Mouse (Mus musculus) lung, embryonic 14.5 days (tissue): ENCODE results near the gene Pgap3. TPM values are rescaled to one million over a fixed set of nuclear protein-coding genes. Genes with fewer than 3 reads are reported as not detected.

Source experiments
- ATAC-seq: fragments of 200-750 bp; cut with Nextera tagmentation; 2 replicates; pipeline ENCODE4 v1.8.0; 2017; ENCODE audit warnings: mild to moderate bottlenecking, moderate TSS enrichment, moderate library complexity; ENCODE audit not compliant: insufficient read depth
- DNase-seq: peaks from one replicate; pipeline ENCODE4 v3.0.0-alpha.2; 2015
- H3K27ac ChIP-seq: fragments of 300-500 bp; sonication (generic); 2 replicates; pipeline ENCODE4 v1.5.1; 2014; ENCODE audit warnings: low read depth, mild to moderate bottlenecking, moderate library complexity
- H3K27me3 ChIP-seq: fragments of 300-500 bp; sonication (generic); 2 replicates; pipeline ENCODE4 v1.6.1; 2014; ENCODE audit warnings: low read length, control low read depth; ENCODE audit not compliant: insufficient read depth
- H3K36me3 ChIP-seq: fragments of 300-500 bp; sonication (generic); 2 replicates; pipeline ENCODE4 v1.6.1; 2014; ENCODE audit warnings: control low read depth; ENCODE audit not compliant: insufficient read depth
- H3K4me1 ChIP-seq: fragments of 300-500 bp; sonication (generic); 2 replicates; pipeline ENCODE4 v1.6.1; 2014; ENCODE audit warnings: antibody characterized with exemption, control low read depth; ENCODE audit not compliant: insufficient read depth
- H3K4me2 ChIP-seq: fragments of 300-500 bp; sonication (generic); 2 replicates; pipeline ENCODE4 v1.6.1; 2014; ENCODE audit warnings: mild to moderate bottlenecking
- H3K4me3 ChIP-seq: fragments of 300-500 bp; sonication (generic); 2 replicates; pipeline ENCODE4 v1.5.1; 2014; ENCODE audit warnings: low read depth, low read length
- H3K9ac ChIP-seq: fragments of 300-500 bp; sonication (generic); 2 replicates; pipeline ENCODE4 v1.6.1; 2014
- H3K9me3 ChIP-seq: fragments of 300-500 bp; sonication (generic); 2 replicates; pipeline ENCODE4 v1.6.1; 2016; ENCODE audit warnings: low read depth, low read length, control low read depth
- CTCF ChIP-seq: IDR thresholded peaks from 2 replicates; pipeline ENCODE4 v1.5.1; 2016; ENCODE audit warnings: antibody characterized with exemption, low read depth
- WGBS: fragments of 180-500 bp; shearing (Covaris S2); extraction: QIAGEN DNeasy Blood & Tissue Kit; methylation state at CpG from one replicate; pipeline ENCODE4 v1.1.7; 2014; 5-methylcytosine and 5-hydroxymethylcytosine counted together
- polyA plus RNA-seq: library from polyadenylated mRNA; unstranded; fragments of >200 nt; fragmentation: Nextera tagmentation; extraction: Ambion mirVana; gene quantifications from 2 replicates; pipeline ENCODE4 v1.2.1, GENCODE M21; 2014

Gene Pgap3
- polyA plus RNA-seq, 1 experiment from 2014 or later: 11.6 TPM

DNA sequence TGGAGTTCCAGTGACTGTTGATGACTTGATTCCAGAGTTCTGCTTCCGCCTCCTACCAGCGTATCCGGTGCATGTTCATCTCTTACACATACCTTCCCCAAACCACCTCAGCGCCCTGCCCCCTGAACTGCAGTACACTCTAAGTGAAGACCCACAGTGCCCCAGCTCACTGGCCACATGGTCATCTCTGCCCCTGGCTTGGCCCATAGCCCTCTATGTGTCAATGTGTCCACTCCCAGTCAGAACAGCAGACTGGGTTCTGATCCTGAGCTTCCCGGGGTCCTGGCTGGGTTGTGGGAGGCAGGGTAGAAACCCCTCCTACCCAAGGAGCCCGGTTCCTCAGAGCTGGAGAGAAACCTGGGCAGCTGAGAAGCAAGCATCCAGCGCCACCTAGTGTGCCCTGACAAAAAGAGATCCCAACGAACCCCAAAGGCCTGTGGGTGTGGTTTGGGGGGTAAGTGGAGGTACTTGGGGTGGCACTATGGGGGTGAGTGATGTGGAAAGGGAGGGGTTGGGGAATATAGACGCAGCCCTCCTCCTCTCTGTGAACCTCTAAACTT lies 11.0 kb downstream of the Pgap3 start:
- no peak overlapping the region for H3K4me3 ChIP-seq
- peaks cover 45% of the 10 kb centered on the region for H3K27me3 ChIP-seq
- no peaks in the 10 kb centered on the region for H3K36me3 ChIP-seq
- no peak overlapping the region for H3K4me2 ChIP-seq
- H3K27ac ChIP-seq: no peak overlapping the region
- H3K4me1 ChIP-seq: peaks cover 15% of the 10 kb centered on the region; the same call in 1 of the 2 replicates
- no peak overlapping the region for H3K9ac ChIP-seq
- 28% methylated on average over 9 of the region's 9 CpGs for WGBS
- TF ChIP-seq CTCF: peak; percentile 67
- ATAC-seq (no peak), DNase-seq (peak; percentile 77)
- H3K9me3 ChIP-seq: no peaks in the 10 kb centered on the region

DNA sequence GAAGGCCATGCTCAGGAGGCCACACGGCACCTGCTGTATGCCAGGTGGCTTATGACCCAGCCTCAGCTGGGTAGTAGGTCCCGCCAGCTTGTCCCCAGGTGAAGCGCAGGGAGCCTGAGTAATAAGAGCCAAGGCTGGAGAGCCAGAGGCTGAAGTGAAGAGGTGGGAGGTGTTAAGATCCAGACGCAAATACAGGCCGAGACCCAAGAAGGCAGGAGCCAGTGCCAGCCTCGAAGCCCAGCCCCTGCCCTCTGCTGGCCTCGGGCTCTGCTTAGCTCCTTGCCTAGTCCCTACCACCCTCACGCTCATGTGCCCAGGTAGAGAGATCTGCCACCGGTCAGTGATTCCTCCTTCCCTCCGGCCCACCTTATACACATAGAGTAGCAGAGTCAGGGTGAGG lies 12.0 kb downstream of the Pgap3 start:
- H3K27me3 ChIP-seq: peaks cover 45% of the 10 kb centered on the region
- H3K27ac ChIP-seq: no peak overlapping the region
- WGBS: 55% methylated on average over 10 of the region's 10 CpGs

DNA sequence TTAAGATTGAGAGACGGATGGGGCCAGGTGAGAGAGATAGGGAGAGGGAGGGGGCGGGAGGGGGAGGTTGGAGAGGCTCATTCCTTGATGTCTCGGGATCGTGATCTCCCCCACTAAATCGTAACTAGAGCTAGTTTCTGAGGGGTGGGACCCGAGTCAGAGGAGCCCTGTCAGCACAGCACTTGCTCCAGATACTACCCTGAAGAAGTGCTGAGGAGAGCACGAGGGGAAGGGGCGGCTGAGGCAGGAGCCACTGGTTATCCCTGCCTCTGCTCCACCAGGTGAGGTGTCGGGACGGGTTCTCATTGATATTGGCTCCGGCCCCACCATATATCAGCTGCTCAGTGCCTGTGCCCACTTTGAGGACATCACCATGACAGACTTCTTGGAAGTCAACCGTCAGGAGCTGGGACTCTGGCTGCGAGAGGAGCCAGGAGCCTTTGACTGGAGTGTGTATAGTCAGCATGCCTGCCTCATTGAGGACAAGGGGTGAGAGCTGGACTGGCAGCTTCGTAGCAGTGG lies 13.2 kb downstream of the Pgap3 start:
- TF ChIP-seq CTCF: no peak
- H3K27ac ChIP-seq: no peak overlapping the region
- ATAC-seq (no peak), DNase-seq (no peak)
- no peak overlapping the region for H3K4me3 ChIP-seq
- no peaks in the 10 kb centered on the region for H3K9me3 ChIP-seq
- H3K4me1 ChIP-seq: no peaks in the 10 kb centered on the region
- no peak overlapping the region for H3K9ac ChIP-seq
- H3K27me3 ChIP-seq: peaks cover 45% of the 10 kb centered on the region
- 41% methylated on average over 14 of the region's 14 CpGs for WGBS
- no peak overlapping the region for H3K4me2 ChIP-seq
- no peaks in the 10 kb centered on the region for H3K36me3 ChIP-seq

More for the DNA sequence above, 12.0 kb downstream of the Pgap3 start:
- Histone ChIP-seq H3K36me3 (no peaks in the 10 kb centered on the region), H3K9ac (no peak overlapping the region), H3K4me3 (no peak overlapping the region), H3K4me1 (peaks cover 6% of the 10 kb centered on the region; the same call in 1 of the 2 replicates), H3K4me2 (no peak overlapping the region), H3K9me3 (no peaks in the 10 kb centered on the region)
- no peak for DNase-seq
- TF ChIP-seq CTCF: 0 out of 2 replicates have a peak, but pooled peaks have one; percentile 3
- no peak for ATAC-seq

DNA sequence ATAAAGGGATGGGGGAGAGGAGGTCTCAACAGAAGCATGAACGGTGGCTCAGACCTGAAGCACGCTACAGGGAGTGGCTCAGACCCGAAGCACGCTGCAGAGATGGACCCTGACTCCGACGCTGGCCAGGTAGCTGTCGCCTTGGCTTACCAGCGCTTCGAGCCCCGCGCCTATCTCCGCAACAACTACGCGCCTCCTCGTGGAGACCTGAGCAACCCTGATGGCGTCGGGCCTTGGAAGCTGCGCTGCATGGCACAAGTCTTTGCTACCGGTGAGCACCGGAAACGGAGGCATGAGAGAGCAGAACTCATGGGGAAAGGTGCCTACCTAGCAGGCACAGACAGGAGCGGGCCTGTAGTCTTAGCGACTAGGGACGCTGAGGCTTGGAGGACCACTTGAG lies 13.7 kb downstream of the Pgap3 start:
- 8% methylated on average over 24 of the region's 24 CpGs for WGBS
- Histone ChIP-seq H3K9ac (no peak overlapping the region), H3K27me3 (peaks cover 45% of the 10 kb centered on the region), H3K4me3 (no peak overlapping the region), H3K36me3 (no peaks in the 10 kb centered on the region), H3K27ac (no peak overlapping the region), H3K4me2 (no peak overlapping the region; the same call in 1 of the 2 replicates), H3K9me3 (no peaks in the 10 kb centered on the region), H3K4me1 (no peaks in the 10 kb centered on the region)
- DNase-seq: peak; percentile 28
- no peak for ATAC-seq
- TF ChIP-seq CTCF: peak; percentile 28; the same call in 1 of the 2 replicates

DNA sequence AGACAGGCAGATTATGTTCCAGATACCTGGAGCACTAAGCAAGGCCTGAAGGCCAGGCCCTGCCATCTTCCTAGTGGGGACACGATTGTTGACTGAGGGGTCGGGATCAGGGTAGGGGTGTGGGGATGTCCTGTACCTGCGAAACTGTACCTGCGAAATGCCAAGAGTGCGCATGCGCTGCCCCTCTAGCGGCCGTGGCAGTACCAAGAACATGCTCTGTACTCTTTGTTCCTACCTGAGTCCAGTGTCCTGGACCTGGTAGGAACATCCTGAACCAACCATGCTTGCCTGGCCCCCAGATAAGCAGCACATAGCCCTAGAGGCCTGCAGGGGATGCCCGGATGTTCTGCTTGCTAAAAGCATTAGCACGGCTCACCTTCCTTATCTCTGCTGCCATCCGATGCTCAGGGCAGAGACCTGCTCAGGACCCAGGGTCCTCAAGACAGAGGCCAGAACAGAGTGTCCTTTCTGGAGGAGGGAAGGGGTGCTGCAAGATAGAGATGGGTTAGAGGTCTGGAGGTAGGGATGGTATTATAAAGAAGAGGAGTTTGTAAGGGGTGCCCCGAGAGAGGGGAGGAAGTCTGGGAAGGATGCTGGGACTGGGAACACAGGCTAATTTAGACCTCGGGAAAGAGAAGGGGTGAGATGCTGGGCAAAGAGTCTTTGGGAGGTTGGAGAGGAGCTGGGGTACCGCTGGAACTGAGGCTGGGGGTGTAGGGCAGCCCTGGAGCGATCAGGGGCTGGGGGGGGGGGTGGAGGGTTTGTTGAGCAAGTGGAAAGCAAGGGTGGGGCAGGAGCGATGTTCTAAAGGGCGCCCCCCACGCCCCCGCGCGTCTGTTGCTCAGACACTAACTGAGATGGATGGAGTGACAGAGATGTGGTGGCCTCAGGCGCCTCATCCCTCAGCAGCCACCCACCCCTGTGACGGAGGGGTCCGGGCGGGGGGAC lies 14.4 kb downstream of the Pgap3 start, which contains the start of gene Pnmt:
Gene Pnmt, plus strand, starts transcription at position 813 of the 948 bp plus-strand sequence.
- no peak within 1 kb of the TSS for H3K9ac ChIP-seq
- no peak for DNase-seq
- H3K27me3 ChIP-seq: peaks cover 45% of the 10 kb centered on the region
- H3K4me3 ChIP-seq: no peak within 1 kb of the TSS
- no peak within 1 kb of the TSS; the same call in 1 of the 2 replicates for H3K4me2 ChIP-seq
- TF ChIP-seq CTCF: no peak
- ATAC-seq: no peak
- H3K36me3 ChIP-seq: peaks cover under 1% of the 10 kb centered on the region; the same call in 1 of the 2 replicates
- H3K4me1 ChIP-seq: no peaks in the 10 kb centered on the region
- H3K27ac ChIP-seq: no peak within 1 kb of the TSS
- no peaks in the 10 kb centered on the region for H3K9me3 ChIP-seq
- 39% methylated on average over 25 of the region's 25 CpGs for WGBS

DNA sequence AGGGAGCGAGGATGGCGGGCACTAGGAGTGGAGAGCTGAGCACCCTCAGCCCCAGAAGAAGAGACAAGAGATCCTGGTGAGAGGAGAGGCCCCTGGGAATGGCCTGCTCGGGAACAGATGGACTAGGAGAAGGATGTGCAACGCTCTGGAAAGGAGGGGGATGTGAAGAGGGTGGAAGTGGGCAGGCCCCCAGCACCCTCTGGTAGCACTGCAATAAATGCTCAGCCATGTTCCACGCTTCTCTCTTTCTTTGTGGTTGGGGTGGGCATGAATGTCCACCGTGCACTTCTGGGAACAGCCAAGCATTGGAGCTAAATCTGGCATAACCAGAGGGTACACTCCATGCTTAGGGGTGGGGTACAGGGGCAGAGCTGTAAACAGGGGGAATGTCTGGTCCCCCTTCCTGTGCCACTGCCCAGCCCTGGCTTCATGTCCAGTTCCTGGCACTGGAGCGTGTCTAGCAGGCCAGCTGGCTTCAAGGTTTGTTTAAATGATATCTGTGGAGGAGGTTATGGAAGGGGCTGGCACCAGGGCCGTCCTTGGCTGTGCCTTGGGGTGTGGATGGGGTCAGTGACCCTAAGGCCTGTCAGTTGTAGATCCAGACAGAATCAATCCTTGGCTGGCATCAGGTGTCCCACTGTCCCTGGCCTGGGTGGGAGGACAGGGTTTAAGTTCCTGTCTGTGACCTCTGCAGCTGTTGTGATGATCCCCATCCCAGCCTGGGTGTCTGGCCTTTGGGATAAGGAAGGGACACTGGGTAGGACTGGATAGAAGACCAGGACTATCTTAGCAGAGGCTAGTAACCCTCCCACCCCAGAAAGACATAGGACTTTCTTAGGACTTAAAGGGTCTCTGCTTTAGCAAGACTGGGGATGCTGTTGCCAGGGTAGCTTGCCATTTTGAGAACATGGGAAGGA lies 15.3 kb downstream of the Pgap3 start:
- peaks cover 38% of the 10 kb centered on the region for H3K27me3 ChIP-seq
- no peaks in the 10 kb centered on the region for H3K9me3 ChIP-seq
- H3K4me2 ChIP-seq: no peak overlapping the region
- H3K36me3 ChIP-seq: peaks cover 10% of the 10 kb centered on the region
- H3K4me1 ChIP-seq: no peaks in the 10 kb centered on the region
- WGBS: 55% methylated on average over 8 of the region's 8 CpGs
- no peak for TF ChIP-seq CTCF
- no peak overlapping the region for H3K27ac ChIP-seq
- no peak overlapping the region for H3K4me3 ChIP-seq
- DNase-seq (no peak), ATAC-seq (no peak)
- no peak overlapping the region for H3K9ac ChIP-seq
